Comparison of ENCODE assay signal across 20 mouse cellular contexts in genomic region chr11:111078107-111078506, GRCm38 (mm10).
"Had no signal": no experiment of that assay in that cellular context is flagged by ENCODE, and none has a peak within 500 bp of the region (broad histone marks: within the 10 kb centered on the region; RNA-seq: fewer than 3 reads in every experiment).

No protein-coding gene starts in this region.

- ATAC-seq: liver, postnatal 0 days; lung, postnatal 0 days had no signal

- H3K27ac ChIP-seq: liver, embryonic 13.5 days; liver, embryonic 15.5 days; lung, embryonic 15.5 days; macrophage; midbrain, embryonic 12.5 days; neural tube, embryonic 12.5 days had no signal

- DNase-seq: liver, embryonic 13.5 days; liver, postnatal 0 days; lung, adult 2 months; lung, postnatal 14 days; lung, postnatal 36 days; midbrain, embryonic 14.5 days; retina, postnatal 1 day; right cerebral cortex, adult 18-20 months; right cerebral cortex, postnatal 25 days; right cerebral cortex, postnatal 4 days; spleen, adult 18-20 months; thymus, adult 18-20 months; thymus, postnatal 25 days had no signal

- H3K4me3 ChIP-seq: liver, embryonic 13.5 days; liver, embryonic 15.5 days; lung, embryonic 15.5 days; megakaryocyte, embryonic 14.5 days; midbrain, embryonic 12.5 days; neural tube, embryonic 12.5 days had no signal
